Mouse (Mus musculus): ENCODE measurements at regions not wholly inside any gene's neighbourhood (a gene's known extent, or its start where the extent isn't known, plus 50 kb on each side); places are given as distances from the start of the nearest gene placed in this dataset.

GRCm38 (mm10) chr5:146681512-146681911 lies 96.5 kb upstream of the Gpr12 start:
- TF ChIP-seq CTCF (IDR thresholded peaks at IDR 0.05; ENCODE audit: control insufficient read depth, insufficient read depth, insufficient read length), result no peak
- TF ChIP-seq MYOG (IDR thresholded peaks at IDR 0.05; ENCODE audit: control insufficient read depth, extremely low read depth, insufficient read length), result no peak
